Mouse (Mus musculus) frontal cortex, postnatal 36 days (tissue): ENCODE data around the gene Eme2.
A peak's percentile ranks its signal among the peaks of the same experiment; 100 is the strongest.
"Not testable (repeated sequence)": the region's sequence is repeated elsewhere in the genome, so short reads cannot be mapped to it uniquely, and the experiment has no call there.

ENCODE experiments used
- DNase-seq, 2 experiments: peaks; one replicate each; pipeline ENCODE4 v3.0.0; 2022; ENCODE audit warnings: low spot score in 2 of 2

The Eme2 gene

DNA sequence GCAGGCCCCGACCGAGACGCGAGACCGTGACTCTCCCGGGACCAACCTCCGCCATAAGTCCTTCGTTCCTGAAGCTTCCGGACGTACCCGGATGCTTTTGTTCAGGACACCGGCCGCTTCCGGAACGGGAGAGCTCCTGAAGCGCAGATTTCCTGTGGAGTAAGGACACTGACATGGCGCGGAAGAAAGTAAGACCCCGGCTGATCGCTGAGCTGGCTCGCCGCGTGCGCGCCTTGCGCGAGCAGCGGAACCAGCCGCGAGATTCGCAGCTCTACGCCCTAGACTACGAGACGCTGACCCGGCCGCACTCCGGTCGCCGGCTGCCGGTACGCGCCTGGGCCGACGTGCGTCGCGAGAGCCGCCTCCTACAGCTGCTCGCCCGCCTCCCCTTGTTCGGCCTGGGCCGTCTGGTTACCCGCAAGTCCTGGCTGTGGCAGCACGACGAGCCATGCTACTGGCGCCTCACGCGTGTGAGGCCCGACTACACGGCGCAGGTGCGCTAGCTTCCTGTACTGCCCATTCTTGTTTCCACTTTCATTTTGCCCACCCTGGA lies at the start of gene Eme2, which contains the start of gene Mrps34:
Eme2 (minus strand) TSS at position 93 of the 553 bp plus-strand sequence.
Mrps34 (plus strand) TSS at position 122 of the 553 bp plus-strand sequence.
- peak; percentile 87 to 89 for DNase-seq

DNA sequence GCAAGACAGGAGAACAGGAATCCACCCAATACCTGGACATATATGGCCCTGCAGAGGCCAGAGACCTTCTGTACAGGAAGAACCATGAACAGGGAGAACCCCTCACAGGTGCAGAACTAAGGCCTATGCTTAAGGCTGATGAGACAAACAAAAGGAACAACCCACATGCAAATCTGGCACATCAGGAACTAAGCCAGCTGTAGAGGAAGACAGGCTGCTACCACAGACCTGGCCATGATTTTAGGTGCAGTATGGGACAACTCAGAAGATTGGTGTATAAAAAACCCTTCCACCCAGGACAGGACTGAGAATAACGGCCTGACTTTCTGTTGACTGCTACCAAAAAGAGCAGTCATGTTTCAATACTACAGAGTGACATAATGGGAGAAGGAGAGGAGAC lies 48.7 kb upstream of the Eme2 start:
- DNase-seq: not testable (repeated sequence)

DNA sequence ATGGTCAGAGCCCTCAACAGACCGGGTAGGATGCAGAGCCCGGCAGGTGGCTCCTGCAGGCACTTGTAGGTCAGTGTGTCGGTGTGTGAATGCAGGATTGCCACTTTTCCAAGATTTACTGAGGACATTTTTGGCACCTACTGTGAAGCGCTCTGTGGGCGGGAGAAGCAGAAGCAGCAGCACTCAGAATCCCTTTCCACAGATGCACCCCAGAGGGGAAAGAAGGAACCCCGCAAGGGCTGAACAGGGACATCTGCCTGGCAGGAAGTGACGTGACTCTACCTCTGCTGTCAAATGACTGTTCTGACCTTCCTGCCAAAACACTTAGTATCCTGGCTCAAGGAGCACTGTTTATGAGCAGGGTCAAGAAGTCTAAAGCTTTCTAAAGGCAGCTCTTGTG lies 48.1 kb upstream of the Eme2 start:
- DNase-seq: peak; percentile 57 to 82

DNA sequence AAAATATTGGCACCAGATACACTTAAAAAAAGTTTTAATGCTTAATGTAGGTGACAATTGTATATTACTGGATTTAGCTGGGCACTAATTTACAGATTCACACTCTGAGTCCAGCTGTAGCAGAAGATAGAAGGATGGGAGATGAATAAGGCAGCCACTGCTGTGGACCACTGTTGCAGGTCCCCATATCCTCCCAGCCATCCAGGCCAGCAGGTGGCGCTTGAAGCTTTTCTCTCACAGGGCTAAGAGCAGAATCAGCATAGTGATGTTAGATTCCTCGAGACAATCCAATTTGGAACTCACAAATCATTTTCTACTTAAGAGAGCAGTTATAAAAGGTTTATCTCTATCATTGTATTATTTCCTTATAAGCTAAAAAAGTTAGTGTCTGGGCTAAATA lies 47.6 kb upstream of the Eme2 start:
- DNase-seq: peak; percentile 25 to 62

DNA sequence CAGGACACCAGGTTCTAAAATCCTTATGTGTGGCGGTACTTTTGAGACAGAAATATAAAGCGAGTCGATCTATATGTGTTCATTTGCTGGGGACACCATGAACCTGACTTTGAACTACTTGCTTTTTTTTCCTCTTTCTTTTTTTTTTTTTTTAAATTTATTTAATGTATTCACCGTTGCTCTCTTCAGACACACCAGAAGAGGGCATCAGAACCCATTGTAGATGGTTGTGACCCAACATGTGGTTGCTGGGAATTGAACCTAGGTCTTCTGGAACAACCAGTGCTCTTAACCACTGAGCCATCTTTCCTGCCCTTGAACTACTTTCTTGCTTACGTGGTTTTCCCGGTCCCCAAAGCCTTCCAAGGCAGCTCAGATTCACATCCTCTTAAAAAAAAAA lies 42.4 kb upstream of the Eme2 start:
- no peak for DNase-seq

DNA sequence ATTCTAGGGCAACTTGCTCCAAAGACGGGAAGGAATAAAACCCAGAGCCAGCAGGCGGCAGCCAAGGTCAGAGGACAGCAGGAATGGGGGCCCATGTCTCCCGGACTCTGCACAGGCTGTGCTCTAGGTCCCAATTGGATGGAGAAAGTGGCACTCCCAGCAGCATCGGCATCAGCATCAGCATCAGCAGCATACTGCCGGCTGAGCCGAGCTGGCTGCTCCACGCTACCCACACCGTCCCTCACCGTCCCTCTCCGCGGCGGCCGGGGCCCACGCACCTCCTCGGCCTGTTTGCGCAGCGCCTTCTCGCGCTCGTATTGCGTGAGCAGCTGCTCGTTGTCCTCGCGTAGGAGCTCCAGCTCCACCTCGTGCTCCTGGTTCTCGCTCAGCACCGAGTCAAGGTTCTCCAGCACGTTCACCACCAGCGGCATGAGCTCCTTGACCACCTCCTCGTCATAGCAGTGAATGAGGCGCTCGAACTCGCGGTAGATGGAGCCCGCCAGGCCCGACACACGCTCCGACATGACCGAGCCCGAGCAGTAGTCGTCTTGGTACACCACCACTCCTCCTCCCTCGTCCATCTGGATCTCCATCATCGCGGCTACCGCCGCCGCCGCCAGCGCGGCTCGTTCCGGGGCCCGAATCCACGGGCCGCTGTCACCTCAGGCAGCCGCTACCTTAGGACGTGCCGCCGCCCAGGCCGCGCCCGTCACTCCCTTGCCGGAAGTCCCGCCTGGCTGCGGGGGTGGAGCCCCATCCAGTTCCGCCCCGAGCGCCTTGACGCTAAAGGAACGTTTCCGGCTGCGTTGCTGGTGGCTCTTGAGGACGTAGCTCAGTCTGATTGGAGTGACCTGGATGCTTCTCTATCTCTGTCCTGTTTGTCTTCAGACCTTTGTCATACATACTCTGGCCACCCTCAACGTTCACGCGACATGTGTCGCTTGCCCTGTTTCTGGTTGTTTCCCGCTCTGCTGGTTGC lies 41.7 kb upstream of the Eme2 start, which contains the start of gene Mapk8ip3:
Mapk8ip3 (minus strand) TSS at position 719 of the 979 bp plus-strand sequence.
- peak; percentile 95 to 96 for DNase-seq

DNA sequence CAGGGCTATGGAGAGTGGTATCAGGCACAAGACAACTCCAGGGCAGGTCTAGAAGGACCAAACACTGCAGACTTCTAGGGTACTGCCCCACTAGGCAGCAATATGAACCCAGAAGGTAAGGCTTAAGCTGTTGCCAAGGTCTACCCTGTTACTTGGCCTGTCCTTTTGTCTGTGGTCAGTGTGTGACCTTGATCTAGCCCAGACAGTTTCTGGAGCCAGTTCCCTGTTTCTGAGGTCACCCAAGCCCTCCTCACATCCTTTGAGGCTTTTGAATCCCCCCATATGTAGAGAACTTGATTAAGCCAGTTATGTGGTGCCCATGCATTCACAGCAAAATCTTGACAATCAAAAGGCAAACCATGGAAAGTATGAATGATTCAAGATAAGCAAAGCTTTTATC lies 40.8 kb upstream of the Eme2 start:
- DNase-seq: no peak

DNA sequence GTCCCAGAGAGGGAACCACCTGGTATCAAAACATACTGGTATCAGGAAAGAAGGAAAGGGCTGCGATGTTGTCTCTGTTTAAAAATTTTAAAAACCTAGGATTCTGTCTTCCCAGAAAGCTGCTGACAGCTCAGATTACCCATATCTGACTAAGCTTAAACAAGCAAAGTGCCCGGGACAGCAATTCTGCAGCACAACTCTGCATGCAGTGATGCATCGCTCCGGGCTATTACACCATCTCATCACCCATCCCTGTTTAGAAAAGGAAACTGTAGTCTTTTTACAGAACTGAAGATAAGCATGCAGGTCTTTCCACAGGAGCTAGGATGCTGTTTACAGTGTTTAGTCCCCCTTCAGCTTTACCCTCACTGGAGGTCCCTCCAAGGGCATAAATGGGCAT lies 40.0 kb upstream of the Eme2 start:
- no peak for DNase-seq

DNA sequence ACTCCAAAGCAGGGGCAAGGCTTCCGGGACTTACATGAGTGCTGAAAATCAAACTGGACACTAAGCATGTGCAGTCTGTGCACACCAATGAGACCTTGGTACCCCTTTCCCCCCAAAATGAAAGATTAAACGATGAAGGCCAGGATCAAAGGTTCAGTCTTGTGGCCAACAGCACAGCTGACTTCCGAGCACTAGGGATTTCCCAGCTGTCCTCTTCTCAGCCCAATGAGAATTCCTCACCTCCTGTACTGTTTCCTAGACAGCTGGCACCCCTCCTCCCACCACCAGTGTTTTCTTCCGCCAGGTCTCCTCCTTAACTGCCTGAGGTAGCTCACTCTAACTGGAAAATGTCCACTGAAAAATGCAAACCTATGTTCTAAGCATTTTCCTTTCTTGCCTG lies 38.3 kb upstream of the Eme2 start:
- no peak for DNase-seq

DNA sequence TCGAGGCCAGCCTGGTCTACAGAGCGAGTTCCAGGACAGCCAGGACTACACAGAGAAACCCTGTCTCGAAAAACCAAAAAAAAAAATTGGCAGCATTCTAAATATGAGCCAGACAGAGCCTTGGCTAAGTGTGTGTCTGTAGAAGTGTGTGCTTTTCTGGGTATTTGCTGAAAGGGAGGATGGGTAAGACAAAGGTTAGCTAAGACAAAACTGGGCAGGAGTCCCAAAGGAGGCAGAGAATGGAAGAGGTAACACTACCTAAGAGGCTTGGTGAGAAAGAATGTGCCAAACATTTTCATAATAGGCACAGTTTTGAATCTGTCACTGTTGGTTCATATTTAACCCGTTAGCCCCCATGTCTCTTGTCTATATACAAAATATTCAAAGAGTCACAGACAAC lies 37.5 kb upstream of the Eme2 start:
- DNase-seq: no peak

DNA sequence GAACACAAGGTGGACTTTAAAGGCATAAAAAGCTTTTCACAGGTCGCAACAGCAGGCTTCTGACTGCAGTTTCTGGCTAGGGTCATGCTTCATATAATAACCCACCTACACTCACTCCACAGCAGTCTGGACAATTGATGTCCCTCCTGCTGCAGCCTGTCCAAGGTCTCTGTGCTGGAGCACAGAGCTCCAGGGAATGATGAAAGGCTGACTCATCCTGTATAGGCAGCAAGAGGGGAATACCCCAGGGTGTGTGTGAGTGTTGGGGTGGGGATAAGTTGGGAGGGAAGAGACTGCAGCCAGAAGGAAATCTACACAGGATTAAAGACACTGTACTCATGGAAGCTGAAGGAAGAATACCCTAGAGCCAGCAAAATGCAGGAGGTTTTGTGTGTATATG lies 34.6 kb upstream of the Eme2 start:
- DNase-seq: no peak

DNA sequence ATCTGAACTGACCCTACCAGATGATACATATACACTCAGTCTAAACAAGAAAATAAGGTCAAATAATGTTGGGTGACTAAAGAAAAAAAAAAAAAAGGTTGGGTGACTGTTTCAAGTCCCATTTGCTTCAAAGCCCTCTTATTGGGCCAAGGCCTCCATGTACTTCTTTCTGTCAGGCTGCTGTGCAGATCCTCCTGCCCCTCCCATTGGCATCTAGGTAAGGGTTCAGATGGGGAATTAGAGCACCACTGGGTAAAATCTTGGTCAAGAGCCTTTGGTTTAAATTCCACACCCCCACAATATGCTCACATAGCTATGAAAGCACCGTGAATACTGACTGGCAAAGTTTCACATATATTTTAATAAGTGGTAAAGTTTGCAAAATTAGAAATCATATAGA lies 28.4 kb upstream of the Eme2 start:
- no peak for DNase-seq

DNA sequence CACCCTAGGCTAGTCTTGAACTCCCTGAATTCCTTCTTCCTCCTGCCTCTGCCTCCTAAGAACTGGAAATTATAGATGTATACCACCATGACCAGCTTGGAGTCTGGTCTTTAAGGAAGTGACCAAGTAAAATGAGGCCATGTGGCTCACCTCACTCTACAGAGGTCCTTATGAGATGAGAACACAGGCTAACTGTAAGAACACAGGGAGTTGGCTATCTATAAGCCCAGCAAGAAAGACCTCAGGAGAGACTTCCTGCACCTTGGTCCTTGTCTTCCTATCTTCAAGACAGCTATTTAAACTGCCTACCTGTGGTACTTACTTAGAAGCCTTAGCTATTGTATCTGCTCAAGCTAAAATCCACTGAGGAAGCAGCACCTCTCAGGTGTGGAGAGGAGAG lies 19.1 kb upstream of the Eme2 start:
- no peak for DNase-seq

DNA sequence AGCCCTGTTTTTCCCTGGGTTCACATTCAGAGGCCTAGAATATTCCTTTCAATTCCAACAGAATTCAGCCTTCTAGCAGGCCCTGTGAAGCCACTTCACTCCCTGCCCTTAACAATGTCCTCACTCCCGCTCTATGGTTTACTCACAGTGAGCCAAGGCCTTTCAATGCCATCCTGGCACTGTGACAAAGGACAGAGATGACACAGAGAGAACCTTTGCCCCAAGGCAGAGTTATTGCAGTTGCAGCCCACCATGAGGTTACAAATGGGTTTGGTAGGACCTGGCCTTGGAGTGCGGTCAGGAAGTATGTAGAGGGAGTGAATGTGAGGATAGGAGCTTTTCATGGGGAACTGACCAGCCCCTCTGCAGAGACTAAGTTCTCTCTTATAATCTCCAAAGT lies 12.7 kb upstream of the Eme2 start:
- DNase-seq: no peak

DNA sequence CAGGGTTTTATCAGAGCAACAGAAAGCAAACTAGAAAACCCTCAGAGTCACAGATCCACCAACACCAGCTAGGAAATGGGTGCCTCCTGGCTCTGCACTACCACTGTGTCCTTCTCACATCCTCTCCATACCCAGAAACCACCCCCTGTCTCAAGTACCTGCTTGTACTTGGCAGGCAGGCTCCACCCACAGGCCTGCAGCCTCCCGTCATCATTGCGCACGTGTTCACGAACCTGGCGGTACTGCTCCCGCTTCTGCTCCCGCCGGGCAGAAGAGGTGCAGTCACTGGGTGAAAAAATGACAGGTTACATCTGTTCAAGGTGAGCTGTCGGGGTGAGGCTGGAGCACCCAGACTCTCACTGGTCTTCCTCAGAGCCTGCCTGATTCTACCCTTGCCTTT lies 8.9 kb upstream of the Eme2 start:
- DNase-seq: no peak

DNA sequence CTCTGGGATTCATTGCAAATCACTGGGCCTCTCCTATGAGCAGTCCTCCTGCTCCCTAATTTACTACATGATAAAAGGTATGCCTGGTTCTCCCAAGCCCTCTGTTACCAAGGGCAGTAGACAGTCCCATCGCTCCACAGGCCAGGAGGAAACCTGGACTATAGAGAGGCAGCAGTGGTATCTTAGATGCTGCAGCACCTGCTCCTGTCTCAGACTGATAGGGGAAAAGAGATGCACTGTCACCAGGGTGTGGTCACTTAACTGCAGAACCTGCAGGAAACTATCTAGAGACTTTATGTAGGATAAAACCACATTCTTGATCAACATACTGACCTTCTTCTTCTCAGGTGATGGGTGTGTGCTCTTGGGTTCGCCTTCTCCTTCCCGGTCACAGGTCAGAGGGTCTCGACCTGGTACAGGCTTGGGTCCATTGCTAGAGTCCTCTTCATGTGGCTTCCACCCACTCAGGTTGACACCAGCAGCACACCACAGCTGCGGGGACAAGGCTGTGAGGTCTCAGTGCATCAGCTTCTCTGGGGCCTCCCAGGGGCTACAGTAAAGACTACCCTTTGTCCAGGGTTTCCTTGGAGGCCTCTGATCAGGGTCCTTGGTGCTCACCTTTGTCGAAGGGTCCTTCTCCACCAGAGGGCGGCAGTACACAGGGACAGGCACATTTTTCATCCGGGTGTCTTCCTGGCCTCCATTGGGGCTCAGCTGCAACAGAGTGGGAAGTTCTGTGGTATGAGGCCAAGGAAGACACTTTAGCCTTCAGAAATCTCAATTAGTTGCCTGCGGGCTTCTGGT lies 8.0 kb upstream of the Eme2 start:
- no peak for DNase-seq

DNA sequence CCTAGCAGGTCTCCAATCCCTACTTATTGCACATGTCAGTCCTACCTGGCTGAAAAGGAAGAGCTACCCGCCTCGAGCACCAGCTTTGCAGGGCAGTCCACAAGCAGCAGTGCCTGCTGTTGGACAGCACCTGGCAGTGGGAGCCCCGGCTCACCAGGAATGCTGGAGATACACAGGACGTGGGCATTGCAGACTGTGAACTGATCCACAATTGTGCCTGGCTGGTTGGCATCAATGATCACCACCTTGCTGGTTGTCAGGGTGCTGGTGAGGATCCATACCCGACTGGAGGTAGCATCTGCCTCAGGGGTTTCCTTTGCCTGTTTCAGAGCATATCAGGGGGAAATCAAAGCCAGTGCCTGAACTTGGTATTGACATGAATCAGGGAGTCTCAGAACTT lies 7.2 kb upstream of the Eme2 start:
- no peak for DNase-seq

DNA sequence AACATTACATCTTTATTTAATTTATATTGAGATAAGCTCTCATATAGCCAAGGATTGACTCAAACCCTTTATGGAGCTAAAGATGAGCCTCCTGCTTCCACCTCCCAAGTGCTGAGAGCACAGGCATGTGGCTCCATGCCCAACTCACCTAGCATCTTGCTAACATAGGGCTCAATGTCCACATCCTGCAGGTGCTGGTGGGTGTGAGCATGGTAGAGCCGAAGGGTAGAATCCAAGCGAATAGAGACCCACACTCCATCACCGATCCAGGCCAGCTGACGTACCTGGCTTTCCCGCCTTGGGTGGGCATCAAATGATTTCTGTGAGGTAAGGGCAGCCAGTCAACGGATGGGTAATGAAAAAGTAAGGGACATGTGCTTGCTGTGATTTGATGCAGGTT lies 5.1 kb upstream of the Eme2 start:
- DNase-seq: no peak

DNA sequence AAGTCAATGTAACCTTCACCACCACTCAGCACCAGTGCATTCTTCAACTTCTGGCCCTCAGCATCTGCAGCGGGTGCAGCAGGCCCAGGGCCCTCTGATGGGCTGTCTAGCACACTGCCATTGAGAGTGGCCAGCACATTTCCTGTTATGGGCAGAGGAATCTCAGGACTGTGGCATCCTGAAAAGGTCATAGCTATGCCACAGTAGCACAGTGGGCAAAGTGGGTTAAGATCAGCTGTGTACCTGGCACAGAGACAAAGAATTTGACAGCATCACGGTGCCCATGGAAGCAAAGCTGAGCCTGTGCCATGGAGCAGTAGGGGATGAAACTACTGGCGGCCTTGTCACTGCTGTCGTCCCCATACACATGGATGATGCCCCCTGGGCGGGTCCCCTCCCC lies 4.3 kb upstream of the Eme2 start:
- no peak for DNase-seq

DNA sequence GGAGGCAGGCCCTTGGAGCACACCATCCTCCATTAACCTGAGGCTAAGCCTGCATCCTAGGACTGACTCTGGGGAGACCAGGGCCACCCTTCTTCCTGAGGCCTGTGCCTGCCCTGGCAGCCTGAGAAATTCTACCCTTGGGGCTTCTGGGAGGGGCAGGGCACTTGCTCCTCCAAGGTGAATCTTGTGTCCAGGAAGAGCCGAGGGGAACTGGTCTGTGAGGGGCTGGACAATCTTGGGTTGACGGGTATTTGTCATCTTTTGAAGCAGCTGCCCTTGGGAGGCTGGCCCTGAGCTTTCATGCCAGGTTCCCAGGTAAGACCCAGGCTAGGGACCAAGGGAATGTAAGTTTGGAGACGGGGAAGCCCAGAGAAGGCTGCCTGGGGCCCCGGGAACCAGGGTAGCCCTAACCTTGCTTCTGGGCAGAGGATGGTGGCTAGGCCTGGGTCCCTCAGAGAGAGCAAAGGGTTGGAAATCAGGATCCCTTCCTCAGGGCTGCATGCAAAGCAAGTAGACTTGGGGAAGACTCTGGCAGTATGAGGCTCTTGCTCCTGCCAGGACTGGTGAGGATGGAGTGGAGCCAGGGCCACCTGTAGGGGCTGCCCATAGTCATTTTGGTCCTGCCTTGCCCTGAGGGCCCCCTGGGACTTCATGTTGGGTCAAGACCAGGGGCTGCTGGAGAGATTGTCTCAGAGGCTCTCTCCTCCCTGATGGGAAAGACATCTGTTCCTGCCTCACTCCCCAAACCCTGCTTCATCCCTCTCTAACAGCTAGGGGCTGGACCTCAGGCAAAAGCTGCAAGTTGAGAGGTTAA lies 3.4 kb upstream of the Eme2 start:
- DNase-seq: no peak

DNA sequence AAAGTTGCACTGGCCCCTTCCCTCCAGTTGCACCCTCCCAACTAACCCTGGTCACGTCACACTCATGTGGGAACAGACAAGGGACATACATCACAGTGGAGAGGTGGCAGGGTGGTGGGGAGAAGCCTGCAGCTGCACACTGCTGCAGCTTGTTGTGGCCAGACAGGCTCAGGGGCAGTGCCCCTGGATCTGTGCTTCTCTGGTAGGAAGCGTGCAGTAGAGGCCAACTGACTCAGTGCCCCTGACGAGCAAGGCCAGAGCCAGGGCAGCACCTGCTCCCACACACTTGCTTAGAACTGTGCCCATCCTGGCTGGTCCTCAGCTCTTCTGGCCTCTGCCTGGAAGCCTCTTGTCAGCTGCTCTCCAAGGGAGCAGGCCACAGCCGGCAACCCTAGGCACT lies 2.7 kb upstream of the Eme2 start:
- DNase-seq: no peak

DNA sequence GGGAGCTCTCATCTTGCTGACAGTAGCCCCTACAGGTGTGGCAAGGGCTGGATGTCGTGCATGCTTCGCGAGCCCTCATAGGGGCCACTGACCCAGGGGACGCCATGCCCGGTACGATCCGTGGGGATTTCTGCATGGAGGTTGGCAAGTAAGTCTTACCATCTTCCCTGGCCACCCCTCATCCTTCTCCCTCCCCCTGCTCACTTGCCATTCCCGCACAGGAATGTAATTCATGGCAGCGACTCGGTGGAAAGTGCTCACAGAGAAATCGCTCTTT lies 2.0 kb upstream of the Eme2 start:
- DNase-seq: no peak
